Comparison of ENCODE assay signal across 10 mouse cellular contexts in genomic region chr6:31158648-31159047, GRCm38 (mm10).
DNase-seq lines count a peak whose midpoint lies in the region; ATAC-seq lines count a peak whose summit lies in the region.
"Had no signal": no experiment of that assay in that cellular context is flagged by ENCODE, and none has a peak within 500 bp of the region (broad histone marks: within the 10 kb centered on the region; RNA-seq: fewer than 3 reads in every experiment).

No protein-coding gene starts in this region.

- WGBS in neural tube, embryonic 13.5 days: 56% methylated on average over 7 of the region's 7 CpGs
- WGBS in midbrain, embryonic 16.5 days: 57% methylated on average over 7 of the region's 7 CpGs

- H3K36me3 ChIP-seq in neural tube, embryonic 13.5 days: no peaks in the 10 kb centered on the region
- no peaks in the 10 kb centered on the region for H3K36me3 ChIP-seq in midbrain, embryonic 16.5 days (ENCODE audit: control insufficient read depth, insufficient read depth, low read length)
- H3K36me3 ChIP-seq: limb, embryonic 13.5 days; neural tube, embryonic 12.5 days had no signal

- H3K4me1 ChIP-seq in neural tube, embryonic 13.5 days (replicated peaks): peaks cover 29% of the 10 kb centered on the region
- peaks cover 2% of the 10 kb centered on the region for H3K4me1 ChIP-seq in midbrain, embryonic 16.5 days (ENCODE audit: control insufficient read depth, insufficient read depth, low read length)

- DNase-seq in adrenal gland, postnatal 10 days: peak; percentile 25
- no peak for DNase-seq in adrenal gland, adult 18-20 months (ENCODE audit: low spot score in 2 of 2)
- no peak for DNase-seq in neural tube, embryonic 10.5 days (ENCODE audit: extremely low spot score, low spot score)
- peak; percentile 57 to 69 for DNase-seq in heart, postnatal 10 days
- DNase-seq in adrenal gland, adult (ENCODE audit: inconsistent age in 2 of 2, low spot score in 1 of 2): no peak
- DNase-seq in right cerebral cortex, postnatal 36 days (ENCODE audit: low spot score in 2 of 2): no peak

- peak; percentile 68; the same call in 1 of the 2 replicates for ATAC-seq in neural tube, embryonic 13.5 days (ENCODE audit: low read depth)
- peak; percentile 65 for ATAC-seq in midbrain, embryonic 16.5 days

- H3K27me3 ChIP-seq in neural tube, embryonic 13.5 days: no peaks in the 10 kb centered on the region
- H3K27me3 ChIP-seq in midbrain, embryonic 16.5 days (ENCODE audit: control insufficient read depth, insufficient read depth, low read depth, low read length): no peaks in the 10 kb centered on the region
- H3K27me3 ChIP-seq: neural tube, embryonic 12.5 days had no signal

- no peak overlapping the region for H3K4me3 ChIP-seq in neural tube, embryonic 13.5 days
- H3K4me3 ChIP-seq in midbrain, embryonic 16.5 days (ENCODE audit: low read depth, low read length): no peak overlapping the region
- H3K4me3 ChIP-seq: limb, embryonic 13.5 days; neural tube, embryonic 12.5 days had no signal

- intact Hi-C loops in heart, postnatal 10 days (cut with DNase I): no loop called here

- H3K4me2 ChIP-seq in neural tube, embryonic 13.5 days: no peak overlapping the region
- H3K4me2 ChIP-seq in midbrain, embryonic 16.5 days (ENCODE audit: low read length): no peak overlapping the region
- H3K4me2 ChIP-seq: limb, embryonic 13.5 days had no signal

- H3K9ac ChIP-seq in neural tube, embryonic 13.5 days: no peak overlapping the region
- no peak overlapping the region for H3K9ac ChIP-seq in midbrain, embryonic 16.5 days (ENCODE audit: low read depth, low read length)
- H3K9ac ChIP-seq: limb, embryonic 13.5 days; neural tube, embryonic 12.5 days had no signal

- H3K27ac ChIP-seq in neural tube, embryonic 13.5 days (replicated peaks): no peak overlapping the region
- H3K27ac ChIP-seq in midbrain, embryonic 16.5 days (ENCODE audit: low read length): no peak overlapping the region
- H3K27ac ChIP-seq: limb, embryonic 13.5 days; neural tube, embryonic 12.5 days had no signal

- no peaks in the 10 kb centered on the region for H3K9me3 ChIP-seq in neural tube, embryonic 13.5 days
- H3K9me3 ChIP-seq in midbrain, embryonic 16.5 days (replicated peaks; ENCODE audit: control insufficient read depth, low read length, poor library complexity, severe bottlenecking): no peaks in the 10 kb centered on the region
- H3K9me3 ChIP-seq: limb, embryonic 13.5 days; neural tube, embryonic 12.5 days had no signal

Comparison
In these comparisons a context has a peak if more than half of its experiments do, and no peak if none do; other contexts are left out.
1. DNase-seq: peak in adrenal gland, postnatal 10 days (single experiment) and heart, postnatal 10 days (2 of 2); none in adrenal gland, adult 18-20 months (0 of 2), neural tube, embryonic 10.5 days (single experiment), adrenal gland, adult (0 of 2) and right cerebral cortex, postnatal 36 days (0 of 2).